Mouse (Mus musculus) thymus, adult 2 months (tissue): ENCODE results near the gene Wdr89. TPM values are rescaled to one million over a fixed set of nuclear protein-coding genes. Genes with fewer than 3 reads are reported as not detected.

Experiments
- DNase-seq: peaks from one replicate; pipeline ENCODE4 v3.0.0; 2021
- H3K27ac ChIP-seq: fragments of 200-500 bp; 2 replicates; pipeline ENCODE4 v1.5.1; 2012; ENCODE audit warnings: low read length, control low read depth; ENCODE audit not compliant: control insufficient read depth, insufficient read depth
- H3K27me3 ChIP-seq: fragments of 200-500 bp; 2 replicates; pipeline ENCODE4 v1.6.1; 2012; ENCODE audit warnings: mild to moderate bottlenecking, low read length, moderate library complexity, mixed read lengths; ENCODE audit not compliant: control insufficient read depth, insufficient read depth
- H3K36me3 ChIP-seq: fragments of 200-500 bp; 2 replicates; pipeline ENCODE4 v1.6.1; 2012; ENCODE audit warnings: mild to moderate bottlenecking, low read length, moderate library complexity; ENCODE audit not compliant: control insufficient read depth, insufficient read depth
- H3K4me1 ChIP-seq: fragments of 200-500 bp; replicated peaks from 2 replicates; pipeline ENCODE4 v1.6.1; 2012; ENCODE audit warnings: low read length; ENCODE audit not compliant: control insufficient read depth, insufficient read depth
- H3K4me3 ChIP-seq: fragments of 200-500 bp; 2 replicates; pipeline ENCODE4 v1.5.1; 2012; ENCODE audit warnings: mild to moderate bottlenecking, low read length, control low read depth, moderate library complexity; ENCODE audit not compliant: control insufficient read depth, insufficient read depth
- CTCF ChIP-seq: fragments of 200-500 bp; IDR thresholded peaks from 2 replicates; pipeline ENCODE4 v1.5.1; 2012; ENCODE audit warnings: mild to moderate bottlenecking, control low read depth, low read length, moderate library complexity, borderline replicate concordance; ENCODE audit not compliant: control insufficient read depth, poor library complexity, insufficient read depth; ENCODE audit errors: extremely low read depth
- POLR2A ChIP-seq: fragments of 200-500 bp; IDR thresholded peaks from 2 replicates; pipeline ENCODE4 v1.6.1; 2012; ENCODE audit warnings: mild to moderate bottlenecking, low read length, control low read depth, moderate library complexity; ENCODE audit not compliant: control insufficient read depth, poor library complexity, insufficient read depth; ENCODE audit errors: extremely low read depth
- WGBS: fragments of 180-500 bp; shearing (Covaris S2); methylation state at CpG from one replicate; pipeline ENCODE4 v1.1.7; 2018; 5-methylcytosine and 5-hydroxymethylcytosine counted together
- polyA plus RNA-seq: library from polyadenylated mRNA; depleted of rRNA; stranded (reverse); fragments of >200 nt; gene quantifications from 2 replicates; pipeline ENCODE4 v1.2.3, GENCODE M21; 2012

Wdr89 gene
- polyA plus RNA-seq, 1 experiment, result 3.2 TPM

DNA sequence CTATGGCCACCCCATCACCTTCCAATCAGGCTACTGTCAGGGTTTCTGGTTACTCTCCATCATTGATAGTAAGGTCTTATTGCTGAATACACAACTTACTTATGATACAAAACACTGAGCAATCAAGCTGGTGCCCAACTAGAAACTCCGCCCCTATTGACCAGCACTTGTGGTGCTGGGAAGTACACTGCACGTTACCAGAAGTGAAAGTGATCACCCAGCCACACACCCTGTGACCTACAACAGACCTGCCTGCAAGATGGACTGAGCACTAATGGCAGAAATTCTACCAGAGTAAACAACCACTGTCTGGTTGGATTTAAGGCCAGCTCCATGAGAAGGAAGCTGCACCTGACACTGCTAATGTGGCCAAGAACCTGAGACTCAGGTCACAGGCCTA, 31.0 kb downstream of the Wdr89 start:
- no peak for DNase-seq

DNA sequence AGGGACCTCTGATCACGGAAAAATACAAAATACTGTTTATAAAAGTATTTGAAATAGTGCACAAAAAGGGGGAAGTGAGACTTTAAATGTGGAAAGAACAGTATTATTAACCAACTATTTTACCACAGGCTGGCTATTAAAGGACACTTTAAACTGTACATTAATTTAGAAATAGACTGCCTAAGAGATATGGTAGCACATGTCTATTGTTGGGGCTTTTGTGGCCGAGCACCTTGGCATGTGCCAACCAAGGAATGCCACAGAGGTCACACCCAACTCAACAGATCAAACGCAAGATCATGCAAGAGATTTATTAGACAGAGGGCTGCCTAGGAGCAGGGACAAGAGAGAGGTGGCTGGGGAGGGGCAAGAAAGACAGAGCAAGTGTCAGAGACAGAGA, 32.2 kb downstream of the Wdr89 start:
- no peak for DNase-seq
- H3K36me3 ChIP-seq, result no peaks in the 10 kb centered on the region
- no peak overlapping the region for H3K4me3 ChIP-seq
- H3K27ac ChIP-seq, result no peak overlapping the region
- 83% methylated on average over 3 of the region's 3 CpGs for WGBS
- no peaks in the 10 kb centered on the region for H3K4me1 ChIP-seq
- TF ChIP-seq POLR2A (no peak), CTCF (no peak)
- H3K27me3 ChIP-seq, result no peaks in the 10 kb centered on the region

More for the DNA sequence above, 31.0 kb downstream of the Wdr89 start:
- Histone ChIP-seq H3K36me3 (no peaks in the 10 kb centered on the region), H3K27ac (no peak overlapping the region), H3K4me1 (no peaks in the 10 kb centered on the region), H3K4me3 (no peak overlapping the region), H3K27me3 (no peaks in the 10 kb centered on the region)
- TF ChIP-seq POLR2A (no peak), CTCF (no peak)
- 88% methylated on average over 2 of the region's 2 CpGs for WGBS

DNA sequence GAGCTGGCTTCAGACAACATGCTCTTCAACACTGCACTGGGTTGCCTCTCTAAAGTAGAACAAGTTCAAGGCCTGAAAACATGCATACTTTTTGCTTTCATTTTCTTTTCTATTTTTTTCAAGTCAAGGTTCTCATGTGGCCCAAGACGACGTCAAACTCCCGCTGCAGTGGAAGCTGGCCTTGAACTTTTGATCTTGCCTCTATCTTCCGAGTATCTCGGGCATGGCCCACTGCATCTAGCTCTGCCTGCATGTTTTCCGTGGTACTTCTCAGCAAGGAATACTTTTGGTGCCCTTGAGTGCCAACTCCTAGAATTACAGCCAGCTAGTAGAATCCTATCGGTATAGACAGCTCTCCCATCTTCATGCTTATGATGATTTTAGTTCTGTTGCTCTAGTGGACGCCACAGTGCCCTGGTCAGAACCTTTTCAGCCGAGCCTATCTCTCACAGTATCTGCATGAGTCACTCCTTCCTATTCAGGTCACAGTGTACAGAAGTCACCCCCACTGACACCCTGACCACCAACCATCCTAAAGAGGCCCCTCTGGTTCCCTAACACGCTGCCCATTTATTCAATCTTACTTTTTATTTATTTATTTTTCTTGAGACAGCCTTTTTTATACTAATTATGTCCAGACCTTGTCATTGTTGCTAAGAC, 33.4 kb downstream of the Wdr89 start:
- no peak overlapping the region for H3K4me3 ChIP-seq
- TF ChIP-seq CTCF (no peak), POLR2A (no peak)
- H3K36me3 ChIP-seq, result no peaks in the 10 kb centered on the region
- no peak for DNase-seq
- WGBS, result 92% methylated on average over 10 of the region's 10 CpGs
- H3K27me3 ChIP-seq, result no peaks in the 10 kb centered on the region
- H3K27ac ChIP-seq, result no peak overlapping the region
- H3K4me1 ChIP-seq, result no peaks in the 10 kb centered on the region

DNA sequence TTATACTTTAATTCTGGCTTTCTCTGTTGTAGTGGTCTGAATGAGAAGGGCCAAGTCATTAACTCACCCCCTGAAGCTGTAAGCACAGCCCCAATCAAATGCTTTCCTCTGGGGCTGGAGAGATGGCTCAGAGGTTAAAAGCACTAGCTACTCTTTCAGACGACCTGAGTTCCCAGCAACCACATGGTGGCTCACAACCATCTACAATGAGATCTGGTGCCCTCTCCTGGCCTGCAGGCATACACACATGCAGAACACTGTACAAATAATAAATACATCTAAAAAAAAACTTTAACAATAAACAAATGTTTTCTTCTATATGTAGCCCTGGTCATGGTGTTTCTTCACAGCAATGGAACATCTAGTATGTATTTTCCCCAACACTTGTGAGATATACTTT, 39.7 kb downstream of the Wdr89 start:
- DNase-seq, result no peak
- Histone ChIP-seq H3K27me3 (no peaks in the 10 kb centered on the region), H3K27ac (no peak overlapping the region), H3K4me3 (no peak overlapping the region), H3K4me1 (no peaks in the 10 kb centered on the region), H3K36me3 (no peaks in the 10 kb centered on the region)
- TF ChIP-seq CTCF (no peak), POLR2A (no peak)
- WGBS, result 95% methylated on average over 1 of the region's 1 CpGs

DNA sequence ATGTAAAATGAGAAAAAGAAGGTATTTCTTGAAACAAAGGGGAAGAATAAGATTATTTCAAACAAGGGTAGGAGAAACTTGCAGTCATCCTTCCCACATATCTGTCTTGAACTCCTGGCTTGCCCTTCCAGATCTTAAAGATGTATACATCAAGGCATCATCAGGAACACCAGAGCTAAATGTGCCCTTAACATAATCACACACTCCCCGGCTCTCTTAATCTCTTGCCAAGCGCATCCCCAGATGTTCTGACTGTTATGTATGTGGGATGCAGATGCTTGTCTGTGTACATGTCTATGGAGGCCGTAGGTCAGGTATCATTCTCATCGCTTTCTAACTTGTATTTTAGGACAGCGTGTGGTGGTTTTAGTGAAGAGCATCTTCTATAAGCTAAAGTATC, 46.0 kb downstream of the Wdr89 start:
- 97% methylated on average over 5 of the region's 5 CpGs for WGBS
- no peak for TF ChIP-seq POLR2A
- no peak for TF ChIP-seq CTCF
- no peak for DNase-seq

DNA sequence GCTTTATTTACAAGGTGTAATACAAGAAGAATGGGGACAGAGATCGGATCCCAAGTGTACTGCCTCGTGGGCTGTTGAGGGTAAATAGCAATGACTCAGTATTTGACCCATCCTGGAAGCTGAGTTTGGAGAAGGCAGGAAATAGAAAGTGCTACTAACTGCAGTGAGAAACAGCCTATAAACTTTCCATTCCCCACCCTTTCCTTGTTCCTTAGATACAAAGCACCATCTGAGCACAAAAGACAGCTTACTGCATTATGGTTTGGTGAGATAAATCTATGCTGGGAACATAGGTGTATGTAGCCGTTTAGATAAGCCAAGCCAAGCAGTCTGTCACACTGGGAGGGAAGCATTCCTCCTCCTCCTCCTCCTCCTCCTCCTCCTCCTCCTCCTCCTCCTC, 46.5 kb downstream of the Wdr89 start:
- DNase-seq, result no peak
- TF ChIP-seq POLR2A (no peak), CTCF (no peak)
- Histone ChIP-seq H3K4me1 (no peaks in the 10 kb centered on the region), H3K27me3 (no peaks in the 10 kb centered on the region), H3K36me3 (no peaks in the 10 kb centered on the region), H3K4me3 (no peak overlapping the region), H3K27ac (no peak overlapping the region)
- 61% methylated on average over 3 of the region's 3 CpGs for WGBS

More for the DNA sequence above, 46.0 kb downstream of the Wdr89 start:
- Histone ChIP-seq H3K27ac (no peak overlapping the region), H3K4me1 (no peaks in the 10 kb centered on the region), H3K4me3 (no peak overlapping the region), H3K36me3 (no peaks in the 10 kb centered on the region), H3K27me3 (no peaks in the 10 kb centered on the region)

DNA sequence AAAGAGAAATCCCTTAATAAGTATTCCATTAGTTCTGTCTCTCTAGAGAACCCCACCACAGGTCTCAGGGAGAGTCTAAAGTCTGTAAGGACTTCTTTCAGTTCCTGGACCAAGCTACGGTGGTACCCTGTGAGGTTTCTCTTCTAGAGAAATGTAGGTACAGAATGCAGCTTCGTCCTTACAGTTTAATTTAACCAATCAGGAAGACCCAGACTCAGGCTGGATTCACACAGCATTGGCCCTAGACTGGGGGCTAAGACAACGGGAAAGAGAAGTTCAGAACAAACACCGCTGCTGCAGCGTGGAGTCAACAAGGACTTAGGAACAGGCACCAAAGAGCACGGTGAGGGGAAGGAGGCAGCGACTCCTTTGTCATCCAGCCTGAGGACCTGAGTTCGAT, 52.5 kb downstream of the Wdr89 start:
- no peak for DNase-seq

More for the DNA sequence above, 52.5 kb downstream of the Wdr89 start:
- no peak overlapping the region for H3K27ac ChIP-seq
- H3K36me3 ChIP-seq, result no peaks in the 10 kb centered on the region
- 0 out of 2 replicates have a peak, but pooled peaks cover 2% of the 10 kb centered on the region for H3K27me3 ChIP-seq
- no peak for TF ChIP-seq CTCF
- TF ChIP-seq POLR2A, result no peak
- H3K4me1 ChIP-seq, result no peaks in the 10 kb centered on the region
- no peak overlapping the region for H3K4me3 ChIP-seq
- 77% methylated on average over 8 of the region's 8 CpGs for WGBS
